Mouse (Mus musculus) CH12.LX (cell line): ENCODE data around the gene Acyp1.

Experiments used
- CTCF ChIP-seq, 2 experiments: IDR thresholded peaks in 1 of 2; conservative IDR thresholded peaks in 1 of 2; 2 replicates each; pipeline ENCODE4 v1.5.1; 2011 to 2012; ENCODE audit warnings: low read depth in 2 of 2, low read length in 2 of 2, improper control_type of control experiment in 1 of 2, inconsistent platforms in 1 of 2, mild to moderate bottlenecking in 1 of 2, moderate library complexity in 1 of 2
- EP300 ChIP-seq: IDR thresholded peaks from 2 replicates; pipeline ENCODE4 v1.6.1; 2011; ENCODE audit warnings: low read length, improper control_type of control experiment

DNA sequence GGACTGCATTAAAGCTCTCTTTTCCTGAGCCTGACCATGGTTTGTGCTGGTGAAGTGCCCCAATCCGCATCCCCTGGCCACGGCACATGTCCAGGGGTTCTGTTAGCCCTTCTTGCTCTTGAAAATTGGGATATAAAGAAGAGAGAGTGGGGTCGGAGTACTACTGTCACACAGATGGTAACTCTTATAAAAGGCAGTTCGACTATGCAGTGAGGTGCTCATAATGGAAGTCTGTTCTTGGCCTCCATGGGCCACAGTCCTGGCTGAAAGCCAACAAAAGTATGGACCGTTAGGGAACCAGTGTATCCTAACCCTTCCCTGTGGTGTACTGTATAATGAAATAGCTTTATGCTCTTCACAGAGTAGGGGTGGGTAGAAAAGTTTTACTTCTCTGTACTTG is 8.7 kb upstream of the Acyp1 start:
- no peak for TF ChIP-seq EP300
- no peak for TF ChIP-seq CTCF (conservative IDR thresholded peaks at IDR 0.05 in 1 of 2, IDR thresholded peaks at IDR 0.05 in 1 of 2; ENCODE audit: low read depth in 2 of 2, low read length in 2 of 2)
